Mouse (Mus musculus): ENCODE results near the gene Zfp536.

DNA sequence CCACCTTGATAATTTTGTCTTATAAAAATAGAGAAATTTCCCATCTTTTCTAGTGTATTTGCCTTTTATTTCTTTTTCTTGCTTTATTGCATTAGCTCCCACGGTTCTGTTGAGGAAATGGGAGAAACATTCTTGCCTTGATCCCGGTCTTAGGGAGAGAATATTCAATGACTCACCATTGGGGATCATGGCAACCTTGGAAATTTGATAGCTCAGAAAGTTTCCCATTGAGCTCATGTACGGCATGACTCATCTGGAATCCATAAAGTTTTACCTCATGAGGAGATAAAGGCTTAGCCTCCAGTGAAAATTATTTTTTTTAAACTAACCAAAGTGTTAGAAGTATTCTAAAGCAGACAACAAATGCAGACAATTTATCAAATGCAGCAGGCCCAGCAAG lies 27.7 kb upstream of the Zfp536 start:
- no peak for TF ChIP-seq CTCF (IDR thresholded peaks at IDR 0.05; ENCODE audit: low read depth, low read length)
- TF ChIP-seq POLR2A (IDR thresholded peaks at IDR 0.05; ENCODE audit: insufficient read depth, low read length), result no peak
- no peak for TF ChIP-seq EP300 (IDR thresholded peaks at IDR 0.05; ENCODE audit: insufficient read depth, low read depth, low read length)
